Mouse (Mus musculus) embryonic facial prominence, embryonic 15.5 days (tissue): ENCODE measurements around the gene Esyt2. TPM values are rescaled to one million over a fixed set of nuclear protein-coding genes. Genes with fewer than 3 reads are reported as not detected.
A peak's percentile ranks its signal among the peaks of the same experiment; 100 is the strongest.

Experiments used
- ATAC-seq: fragments of 200-750 bp; cut with Nextera tagmentation; 2 replicates; pipeline ENCODE4 v1.8.0; 2017; ENCODE audit warnings: low read depth, moderate TSS enrichment; ENCODE audit not compliant: insufficient number of reproducible peaks, low FRiP score, low TSS enrichment
- H3K27ac ChIP-seq: fragments of 300-500 bp; sonication (generic); replicated peaks from 2 replicates; pipeline ENCODE4 v1.5.1; 2015; ENCODE audit warnings: mild to moderate bottlenecking, inconsistent platforms
- H3K27me3 ChIP-seq: fragments of 300-500 bp; sonication (generic); 2 replicates; pipeline ENCODE4 v1.6.1; 2015; ENCODE audit warnings: inconsistent platforms
- H3K36me3 ChIP-seq: fragments of 300-500 bp; sonication (generic); 2 replicates; pipeline ENCODE4 v1.6.1; 2015; ENCODE audit warnings: mild to moderate bottlenecking, inconsistent platforms
- H3K4me1 ChIP-seq: fragments of 300-500 bp; sonication (generic); 2 replicates; pipeline ENCODE4 v1.6.1; 2015; ENCODE audit warnings: inconsistent platforms
- H3K4me2 ChIP-seq: fragments of 300-500 bp; sonication (generic); replicated peaks from 2 replicates; pipeline ENCODE4 v1.6.1; 2015; ENCODE audit warnings: mild to moderate bottlenecking, inconsistent platforms
- H3K4me3 ChIP-seq: fragments of 300-500 bp; sonication (generic); replicated peaks from 2 replicates; pipeline ENCODE4 v1.5.1; 2015; ENCODE audit warnings: mild to moderate bottlenecking, inconsistent platforms
- H3K9ac ChIP-seq: fragments of 300-500 bp; sonication (generic); 2 replicates; pipeline ENCODE4 v1.6.1; 2015; ENCODE audit warnings: inconsistent platforms
- H3K9me3 ChIP-seq: fragments of 300-500 bp; sonication (generic); replicated peaks from 2 replicates; pipeline ENCODE4 v1.6.1; 2016; ENCODE audit warnings: inconsistent platforms
- WGBS: fragments of 180-500 bp; shearing (Covaris S2); methylation state at CpG from one replicate; pipeline ENCODE4 v1.1.7; 2015; 5-methylcytosine and 5-hydroxymethylcytosine counted together
- polyA plus RNA-seq: library from polyadenylated mRNA; unstranded; fragments of >200 nt; fragmentation: Nextera tagmentation; extraction: Ambion mirVana; gene quantifications from 2 replicates; pipeline ENCODE4 v1.2.1, GENCODE M21; 2015

The Esyt2 gene
- polyA plus RNA-seq, 1 experiment from 2014 or later = 20.3 TPM

GRCm38 (mm10) chr12:116362091-116362490 lies 81.1 kb downstream of the Esyt2 start:
- no peaks in the 10 kb centered on the region for H3K27me3 ChIP-seq
- H3K4me3 ChIP-seq = no peak overlapping the region
- H3K4me2 ChIP-seq = no peak overlapping the region
- no peak for ATAC-seq
- H3K9ac ChIP-seq = no peak overlapping the region
- H3K9me3 ChIP-seq = no peaks in the 10 kb centered on the region
- H3K4me1 ChIP-seq = no peaks in the 10 kb centered on the region
- H3K36me3 ChIP-seq = peaks cover 29% of the 10 kb centered on the region; the same call in 1 of the 2 replicates
- H3K27ac ChIP-seq = no peak overlapping the region

- H3K27me3 ChIP-seq = no peaks in the 10 kb centered on the region
- no peaks in the 10 kb centered on the region for H3K9me3 ChIP-seq
- WGBS = 77% methylated on average over 3 of the region's 3 CpGs
- H3K9ac ChIP-seq = no peak overlapping the region
- H3K27ac ChIP-seq = no peak overlapping the region
- H3K4me2 ChIP-seq = no peak overlapping the region
- no peak overlapping the region for H3K4me3 ChIP-seq
- H3K4me1 ChIP-seq = no peaks in the 10 kb centered on the region
- no peak for ATAC-seq
- H3K36me3 ChIP-seq = peaks cover 35% of the 10 kb centered on the region
Observed at GRCm38 (mm10) chr12:116366900-116367299, 85.9 kb downstream of the Esyt2 start.

- H3K9ac ChIP-seq = no peak overlapping the region
- no peaks in the 10 kb centered on the region for H3K4me1 ChIP-seq
- no peaks in the 10 kb centered on the region for H3K27me3 ChIP-seq
- no peaks in the 10 kb centered on the region for H3K9me3 ChIP-seq
- H3K4me2 ChIP-seq = no peak overlapping the region
- peaks cover 35% of the 10 kb centered on the region for H3K36me3 ChIP-seq
- no peak for ATAC-seq
- 93% methylated on average over 2 of the region's 2 CpGs for WGBS
- no peak overlapping the region for H3K4me3 ChIP-seq
- H3K27ac ChIP-seq = no peak overlapping the region
Observed at GRCm38 (mm10) chr12:116367346-116367745, 86.3 kb downstream of the Esyt2 start.

- Histone ChIP-seq H3K4me3 (no peak overlapping the region), H3K36me3 (peaks cover 33% of the 10 kb centered on the region), H3K27ac (no peak overlapping the region), H3K4me2 (no peak overlapping the region), H3K9ac (no peak overlapping the region), H3K27me3 (no peaks in the 10 kb centered on the region), H3K9me3 (no peaks in the 10 kb centered on the region), H3K4me1 (no peaks in the 10 kb centered on the region)
- 69% methylated on average over 2 of the region's 2 CpGs for WGBS
- no peak for ATAC-seq
Observed at GRCm38 (mm10) chr12:116368857-116369256, 87.9 kb downstream of the Esyt2 start.

GRCm38 (mm10) chr12:116383101-116383500 lies 102.1 kb downstream of the Esyt2 start:
- 82% methylated on average over 2 of the region's 2 CpGs for WGBS
- ATAC-seq = no peak

GRCm38 (mm10) chr12:116383995-116384394 lies 103.0 kb downstream of the Esyt2 start:
- no peak for ATAC-seq

More at GRCm38 (mm10) chr12:116383101-116383500, 102.1 kb downstream of the Esyt2 start:
- Histone ChIP-seq H3K4me2 (no peak overlapping the region), H3K4me3 (no peak overlapping the region), H3K27me3 (no peaks in the 10 kb centered on the region), H3K4me1 (no peaks in the 10 kb centered on the region), H3K9ac (no peak overlapping the region), H3K27ac (no peak overlapping the region), H3K36me3 (no peaks in the 10 kb centered on the region), H3K9me3 (no peaks in the 10 kb centered on the region)

GRCm38 (mm10) chr12:116386802-116387201 lies 105.8 kb downstream of the Esyt2 start:
- Histone ChIP-seq H3K27ac (no peak overlapping the region), H3K27me3 (no peaks in the 10 kb centered on the region), H3K9me3 (no peaks in the 10 kb centered on the region), H3K36me3 (no peaks in the 10 kb centered on the region), H3K4me2 (no peak overlapping the region), H3K9ac (no peak overlapping the region), H3K4me3 (no peak overlapping the region), H3K4me1 (no peaks in the 10 kb centered on the region)
- ATAC-seq = no peak
- WGBS = 79% methylated on average over 1 of the region's 1 CpGs

More at GRCm38 (mm10) chr12:116383995-116384394, 103.0 kb downstream of the Esyt2 start:
- Histone ChIP-seq H3K4me3 (no peak overlapping the region), H3K36me3 (no peaks in the 10 kb centered on the region), H3K9ac (no peak overlapping the region), H3K9me3 (no peaks in the 10 kb centered on the region), H3K27ac (no peak overlapping the region), H3K4me2 (no peak overlapping the region), H3K27me3 (no peaks in the 10 kb centered on the region), H3K4me1 (no peaks in the 10 kb centered on the region)

- H3K4me3 ChIP-seq = no peak overlapping the region
- H3K4me1 ChIP-seq = no peaks in the 10 kb centered on the region
- ATAC-seq = no peak
- no peak overlapping the region for H3K27ac ChIP-seq
- no peak overlapping the region for H3K4me2 ChIP-seq
- no peaks in the 10 kb centered on the region for H3K27me3 ChIP-seq
- no peak overlapping the region for H3K9ac ChIP-seq
- no peaks in the 10 kb centered on the region for H3K36me3 ChIP-seq
- WGBS = 44% methylated on average over 1 of the region's 1 CpGs
- no peaks in the 10 kb centered on the region for H3K9me3 ChIP-seq
Observed at GRCm38 (mm10) chr12:116389868-116390267, 108.9 kb downstream of the Esyt2 start.

GRCm38 (mm10) chr12:116394327-116394726 lies 113.3 kb downstream of the Esyt2 start:
- H3K4me3 ChIP-seq = no peak overlapping the region
- H3K4me2 ChIP-seq = no peak overlapping the region
- ATAC-seq = no peak
- no peaks in the 10 kb centered on the region for H3K4me1 ChIP-seq
- no peaks in the 10 kb centered on the region for H3K9me3 ChIP-seq
- H3K36me3 ChIP-seq = no peaks in the 10 kb centered on the region
- H3K27ac ChIP-seq = no peak overlapping the region
- WGBS = 56% methylated on average over 2 of the region's 2 CpGs
- no peak overlapping the region for H3K9ac ChIP-seq
- H3K27me3 ChIP-seq = no peaks in the 10 kb centered on the region

- 85% methylated on average over 2 of the region's 2 CpGs for WGBS
- no peaks in the 10 kb centered on the region for H3K27me3 ChIP-seq
- H3K36me3 ChIP-seq = no peaks in the 10 kb centered on the region
- H3K4me3 ChIP-seq = no peak overlapping the region
- H3K9me3 ChIP-seq = no peaks in the 10 kb centered on the region
- no peak for ATAC-seq
- no peak overlapping the region for H3K27ac ChIP-seq
- no peaks in the 10 kb centered on the region for H3K4me1 ChIP-seq
- no peak overlapping the region for H3K9ac ChIP-seq
- no peak overlapping the region for H3K4me2 ChIP-seq
Observed at GRCm38 (mm10) chr12:116395312-116395711, 114.3 kb downstream of the Esyt2 start.

- Histone ChIP-seq H3K36me3 (no peaks in the 10 kb centered on the region), H3K9me3 (no peaks in the 10 kb centered on the region; the same call in 1 of the 2 replicates), H3K27me3 (no peaks in the 10 kb centered on the region), H3K27ac (no peak overlapping the region), H3K4me2 (no peak overlapping the region), H3K4me3 (no peak overlapping the region), H3K9ac (no peak overlapping the region), H3K4me1 (no peaks in the 10 kb centered on the region)
- WGBS = 74% methylated on average over 2 of the region's 2 CpGs
- ATAC-seq = no peak; the same call in 1 of the 2 replicates
Observed at GRCm38 (mm10) chr12:116396072-116396695, 115.2 kb downstream of the Esyt2 start.

- no peak for ATAC-seq
- peak overlapping the region; percentile 60 for H3K4me3 ChIP-seq
Observed at GRCm38 (mm10) chr12:116404012-116404679, 123.2 kb downstream of the Esyt2 start.

More at GRCm38 (mm10) chr12:116404012-116404679, 123.2 kb downstream of the Esyt2 start:
- Histone ChIP-seq H3K9ac (no peak overlapping the region), H3K36me3 (peaks cover 28% of the 10 kb centered on the region), H3K4me2 (peak overlapping the region; percentile 88), H3K4me1 (peaks cover 8% of the 10 kb centered on the region; the same call in 1 of the 2 replicates), H3K27me3 (no peaks in the 10 kb centered on the region), H3K9me3 (peaks cover 22% of the 10 kb centered on the region; the same call in 1 of the 2 replicates), H3K27ac (no peak overlapping the region)
- 97% methylated on average over 18 of the region's 18 CpGs for WGBS
